Mouse (Mus musculus) testis, adult 2 months (tissue): ENCODE measurements around the gene Slc24a5. TPM values are rescaled to one million over a fixed set of nuclear protein-coding genes. Genes with fewer than 3 reads are reported as not detected.

Experiments
- H3K27ac ChIP-seq: fragments of 200-500 bp; 2 replicates; pipeline ENCODE4 v1.5.1; 2012; ENCODE audit warnings: low read depth, low read length; ENCODE audit not compliant: control insufficient read depth, insufficient read depth
- H3K27me3 ChIP-seq: fragments of 200-500 bp; 2 replicates; pipeline ENCODE4 v1.6.1; 2012; ENCODE audit warnings: mild to moderate bottlenecking, low read length, moderate library complexity; ENCODE audit not compliant: control insufficient read depth, insufficient read depth
- H3K36me3 ChIP-seq: fragments of 200-500 bp; 2 replicates; pipeline ENCODE4 v1.6.1; 2012; ENCODE audit warnings: mild to moderate bottlenecking, low read length; ENCODE audit not compliant: control insufficient read depth, insufficient read depth
- H3K4me1 ChIP-seq: fragments of 200-500 bp; 2 replicates; pipeline ENCODE4 v1.6.1; 2012; ENCODE audit warnings: low read length; ENCODE audit not compliant: control insufficient read depth, insufficient read depth
- H3K4me3 ChIP-seq: fragments of 200-500 bp; 2 replicates; pipeline ENCODE4 v1.5.1; 2012; ENCODE audit warnings: low read depth, mild to moderate bottlenecking, low read length, moderate library complexity, mixed read lengths; ENCODE audit not compliant: control insufficient read depth
- CTCF ChIP-seq: fragments of 200-500 bp; IDR thresholded peaks from 2 replicates; pipeline ENCODE4 v1.5.1; 2012; ENCODE audit warnings: low read depth, mild to moderate bottlenecking, inconsistent platforms, low read length, moderate library complexity; ENCODE audit not compliant: control insufficient read depth, insufficient read depth, insufficient replicate concordance
- POLR2A ChIP-seq: fragments of 200-500 bp; IDR thresholded peaks from 2 replicates; pipeline ENCODE4 v1.6.1; 2012; ENCODE audit warnings: low read depth, mild to moderate bottlenecking, inconsistent platforms, low read length, moderate library complexity; ENCODE audit not compliant: control insufficient read depth
- polyA plus RNA-seq: library from polyadenylated mRNA; depleted of rRNA; stranded (reverse); fragments of >200 nt; gene quantifications from 2 replicates; pipeline ENCODE4 v1.2.3, GENCODE M21; 2012; rRNA removed

The Slc24a5 gene
- polyA plus RNA-seq: 0.18 and 0.19 TPM in 2 replicates

GRCm38 (mm10) chr2:125067894-125068293 lies at the start of gene Slc24a5:
TSS of gene Slc24a5 (plus strand) at chr2:125068124.
- TF ChIP-seq POLR2A: no peak
- no peak for TF ChIP-seq CTCF
- Histone ChIP-seq H3K36me3 (no peaks in the 10 kb centered on the region), H3K27ac (no peak within 1 kb of the TSS), H3K4me1 (peaks cover 12% of the 10 kb centered on the region), H3K4me3 (peak within 1 kb of the TSS; percentile 3; the same call in 1 of the 2 replicates), H3K27me3 (no peaks in the 10 kb centered on the region)

DNA sequence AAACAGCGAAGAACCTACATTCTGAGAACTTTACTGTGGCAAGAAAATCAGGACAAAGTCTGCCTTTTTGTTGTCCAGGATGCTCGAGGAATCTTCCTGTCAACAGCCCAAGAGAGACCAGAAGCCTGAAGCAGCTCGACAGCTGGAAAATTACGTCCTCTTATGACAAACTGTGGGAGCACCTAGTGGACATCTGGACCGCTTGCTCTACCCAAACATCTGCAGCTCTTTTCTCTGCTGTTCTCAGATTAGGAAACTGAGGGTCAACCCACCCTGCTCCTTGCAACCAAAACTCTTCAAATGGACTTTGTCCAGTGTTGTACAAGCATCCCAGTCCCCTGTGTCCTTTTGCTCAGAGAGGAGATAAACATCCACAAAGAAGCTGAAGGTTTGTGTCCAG lies 43.5 kb upstream of the Slc24a5 start:
- no peaks in the 10 kb centered on the region for H3K27me3 ChIP-seq
- no peak overlapping the region for H3K4me3 ChIP-seq
- H3K27ac ChIP-seq: no peak overlapping the region
- TF ChIP-seq POLR2A: no peak
- TF ChIP-seq CTCF: no peak
- no peaks in the 10 kb centered on the region for H3K36me3 ChIP-seq
- H3K4me1 ChIP-seq: no peaks in the 10 kb centered on the region

- no peaks in the 10 kb centered on the region for H3K36me3 ChIP-seq
- H3K27ac ChIP-seq: no peak overlapping the region
- no peaks in the 10 kb centered on the region for H3K27me3 ChIP-seq
- H3K4me3 ChIP-seq: no peak overlapping the region
- H3K4me1 ChIP-seq: no peaks in the 10 kb centered on the region
- no peak for TF ChIP-seq POLR2A
- no peak for TF ChIP-seq CTCF
Observed at GRCm38 (mm10) chr2:125026358-125027000, 41.4 kb upstream of the Slc24a5 start.

DNA sequence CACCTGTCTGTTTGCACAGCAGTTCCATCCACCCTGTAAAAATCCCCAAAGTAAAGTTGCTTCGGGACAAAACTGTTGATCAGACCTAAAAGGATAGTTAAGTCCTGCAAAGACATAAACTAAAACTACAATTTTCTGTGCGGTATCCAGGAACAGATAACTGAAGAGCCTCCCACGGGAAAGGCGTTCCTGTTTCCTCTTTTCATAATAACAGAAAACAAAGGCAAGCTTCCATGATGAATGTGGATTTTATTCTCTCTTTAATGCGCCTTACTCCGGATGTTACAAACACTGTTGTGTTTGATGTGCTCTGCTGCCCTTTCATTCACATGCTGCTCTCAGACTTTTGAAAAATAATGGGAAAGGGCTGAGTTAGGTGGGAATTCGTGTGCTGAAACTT lies 37.3 kb upstream of the Slc24a5 start:
- Histone ChIP-seq H3K27me3 (no peaks in the 10 kb centered on the region), H3K4me3 (no peak overlapping the region), H3K36me3 (no peaks in the 10 kb centered on the region), H3K27ac (no peak overlapping the region), H3K4me1 (no peaks in the 10 kb centered on the region; the same call in 1 of the 2 replicates)
- TF ChIP-seq CTCF (no peak), POLR2A (no peak)

DNA sequence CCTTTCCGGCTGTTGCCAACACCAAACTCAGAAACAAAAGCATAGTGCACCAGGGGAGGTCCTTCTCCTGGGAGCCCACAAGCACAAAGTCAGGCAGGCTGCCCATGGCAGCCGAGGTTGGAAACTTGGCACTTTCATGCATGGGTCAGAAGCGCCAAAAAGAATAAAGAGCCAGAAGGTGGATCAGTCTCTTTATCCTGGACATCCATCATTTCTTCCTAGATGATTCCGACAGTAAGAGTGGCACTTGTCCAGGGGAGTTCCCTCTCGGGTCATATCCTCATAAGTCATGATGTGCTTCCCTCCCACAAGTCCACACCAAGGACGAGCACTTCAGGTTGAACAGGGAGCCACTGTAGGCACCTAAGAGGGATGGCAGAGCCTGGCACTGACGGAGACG lies 36.8 kb upstream of the Slc24a5 start:
- Histone ChIP-seq H3K27me3 (no peaks in the 10 kb centered on the region), H3K36me3 (no peaks in the 10 kb centered on the region), H3K4me1 (no peaks in the 10 kb centered on the region; the same call in 1 of the 2 replicates), H3K4me3 (no peak overlapping the region), H3K27ac (no peak overlapping the region)
- TF ChIP-seq POLR2A: no peak
- no peak for TF ChIP-seq CTCF

GRCm38 (mm10) chr2:125031562-125032257 lies 36.2 kb upstream of the Slc24a5 start:
- no peak overlapping the region for H3K27ac ChIP-seq
- H3K36me3 ChIP-seq: no peaks in the 10 kb centered on the region
- TF ChIP-seq CTCF (no peak), POLR2A (no peak)
- H3K4me1 ChIP-seq: no peaks in the 10 kb centered on the region; the same call in 1 of the 2 replicates
- H3K27me3 ChIP-seq: no peaks in the 10 kb centered on the region
- no peak overlapping the region for H3K4me3 ChIP-seq

DNA sequence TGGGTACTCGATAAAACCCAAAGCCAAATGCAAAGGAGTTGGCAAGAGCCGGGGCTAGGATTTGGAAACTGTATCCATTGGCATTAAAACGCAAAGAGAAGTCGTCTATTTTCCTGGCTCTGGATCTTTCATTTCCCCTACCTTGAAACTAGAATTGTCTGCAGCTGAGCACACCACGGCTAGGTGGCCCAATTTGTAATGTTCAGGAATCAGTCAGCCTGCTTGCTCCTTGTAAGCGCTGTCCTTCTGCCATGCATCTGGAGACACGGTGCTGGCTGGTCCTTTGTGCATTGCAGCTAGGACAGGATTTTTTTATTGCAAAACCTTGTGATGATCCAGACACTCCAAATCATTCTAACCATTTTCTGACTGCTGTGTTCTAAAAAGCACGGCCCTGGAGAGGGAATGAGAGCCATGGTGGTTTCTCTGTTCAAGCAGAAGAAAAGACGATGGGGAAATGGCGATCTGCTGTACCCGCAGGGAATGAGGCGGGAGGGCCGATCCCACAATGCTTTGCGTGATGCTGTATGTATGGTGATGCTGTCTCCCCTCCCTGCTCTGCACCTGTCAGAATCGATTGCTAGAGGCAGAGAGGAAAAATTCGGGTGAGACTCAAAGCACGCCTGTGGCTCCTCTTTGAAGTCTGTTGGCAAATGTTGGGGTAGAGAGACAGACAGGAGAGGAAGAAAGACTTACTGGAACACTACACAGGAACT lies 35.5 kb upstream of the Slc24a5 start:
- no peaks in the 10 kb centered on the region for H3K27me3 ChIP-seq
- TF ChIP-seq POLR2A: no peak
- no peak for TF ChIP-seq CTCF
- H3K27ac ChIP-seq: no peak overlapping the region
- no peak overlapping the region for H3K4me3 ChIP-seq
- no peaks in the 10 kb centered on the region; the same call in 1 of the 2 replicates for H3K4me1 ChIP-seq
- no peaks in the 10 kb centered on the region for H3K36me3 ChIP-seq
